Mouse (Mus musculus): Measurements from ENCODE around the gene Pak1ip1. TPM values are rescaled to one million over a fixed set of nuclear protein-coding genes. Genes with fewer than 3 reads are reported as not detected.
A peak's percentile ranks its signal among the peaks of the same experiment; 100 is the strongest.

Gene Pak1ip1
- polyA plus RNA-seq (2015; fragmentation: Nextera tagmentation; extraction: Ambion mirVana), result 56.8 and 64.7 TPM in 2 replicates

DNA sequence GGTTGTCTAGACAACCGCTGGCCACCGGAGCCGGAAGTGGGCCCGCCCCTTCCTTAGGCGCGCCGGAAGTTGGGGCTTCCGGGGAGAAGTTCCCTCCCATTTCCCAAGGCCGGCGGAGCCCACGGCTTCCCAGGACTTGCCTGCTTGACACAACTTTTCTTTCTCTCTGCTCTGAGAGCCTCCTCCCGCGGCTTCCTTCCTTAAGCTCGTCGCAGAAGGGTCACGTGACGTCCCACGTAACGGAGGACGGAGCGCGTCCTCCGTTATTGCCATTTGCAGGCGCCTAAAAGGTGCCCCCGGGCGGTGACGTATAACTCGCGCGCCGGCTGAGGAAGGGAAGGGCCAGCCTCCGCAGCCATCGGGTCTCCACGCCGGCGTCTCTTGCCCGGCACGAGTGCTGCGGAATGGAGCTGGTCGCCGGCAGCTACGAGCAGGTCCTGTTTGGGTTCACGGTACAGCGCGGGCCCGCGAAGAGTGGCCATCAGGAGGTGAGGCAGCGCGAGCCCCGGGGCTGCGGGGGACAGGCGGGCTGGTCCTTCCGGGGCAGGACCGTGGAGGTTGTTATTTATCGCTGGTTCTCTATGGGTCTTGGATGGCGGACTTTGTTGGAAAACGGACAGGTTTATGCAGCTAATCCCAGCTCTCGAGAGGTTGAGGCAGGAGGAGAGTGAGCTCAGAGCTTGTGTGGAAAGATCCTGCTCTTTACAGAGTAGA is at the start of gene Pak1ip1:
Gene Pak1ip1, plus strand, starts transcription at position 98 of the 714 bp plus-strand sequence.
- no peaks in the 10 kb centered on the region for H3K9me3 ChIP-seq
- peak within 1 kb of the TSS; percentile 98 for H3K27ac ChIP-seq (replicated peaks)
- peak within 1 kb of the TSS; percentile 93 for H3K4me2 ChIP-seq
- H3K36me3 ChIP-seq, result peaks cover 16% of the 10 kb centered on the region
- H3K4me3 ChIP-seq, result peak within 1 kb of the TSS; percentile 93
- under 1% methylated on average over 58 of the region's 58 CpGs for WGBS
- ATAC-seq (ENCODE audit: low read depth), result peak; percentile 97
- no peaks in the 10 kb centered on the region for H3K27me3 ChIP-seq
- peaks cover 30% of the 10 kb centered on the region for H3K4me1 ChIP-seq (replicated peaks)
- peak within 1 kb of the TSS; percentile 92 for H3K9ac ChIP-seq

DNA sequence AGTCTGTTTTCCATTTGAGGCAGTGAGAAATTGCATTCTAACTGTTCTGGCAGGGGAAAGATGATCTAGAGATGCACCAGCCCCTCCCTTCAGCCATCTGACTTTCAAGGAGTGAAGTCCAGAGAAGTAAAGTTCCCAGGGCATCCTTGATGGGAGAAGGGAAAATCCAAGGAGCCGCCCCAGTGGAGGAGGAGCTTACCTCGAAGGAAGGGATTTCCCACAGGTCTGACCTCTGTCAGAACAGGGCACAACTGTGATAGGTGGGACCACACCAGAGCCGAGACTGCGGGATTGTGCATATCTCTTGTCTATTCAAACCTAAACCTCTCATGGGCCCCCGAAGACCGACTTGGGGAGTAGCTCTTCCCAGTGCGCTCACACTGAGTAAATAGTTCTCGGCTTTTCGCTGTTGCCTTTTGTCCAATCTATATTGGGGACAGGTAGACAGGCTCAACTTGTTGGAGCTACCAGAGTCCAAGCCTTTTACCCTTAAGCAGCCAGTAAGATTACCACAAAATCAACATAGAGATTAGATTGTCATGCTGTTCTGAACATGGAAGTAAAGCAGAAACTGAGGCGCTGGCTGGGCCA is 49.3 kb upstream of the Pak1ip1 start:
- Histone ChIP-seq H3K27ac (replicated peaks) (no peak overlapping the region), H3K9me3 (no peaks in the 10 kb centered on the region), H3K27me3 (no peaks in the 10 kb centered on the region), H3K9ac (no peak overlapping the region), H3K4me1 (replicated peaks) (peaks cover 4% of the 10 kb centered on the region; the same call in 1 of the 2 replicates), H3K4me2 (no peak overlapping the region), H3K4me3 (no peak overlapping the region), H3K36me3 (no peaks in the 10 kb centered on the region)
- no peak for ATAC-seq (ENCODE audit: low read depth)
- 86% methylated on average over 10 of the region's 10 CpGs for WGBS

DNA sequence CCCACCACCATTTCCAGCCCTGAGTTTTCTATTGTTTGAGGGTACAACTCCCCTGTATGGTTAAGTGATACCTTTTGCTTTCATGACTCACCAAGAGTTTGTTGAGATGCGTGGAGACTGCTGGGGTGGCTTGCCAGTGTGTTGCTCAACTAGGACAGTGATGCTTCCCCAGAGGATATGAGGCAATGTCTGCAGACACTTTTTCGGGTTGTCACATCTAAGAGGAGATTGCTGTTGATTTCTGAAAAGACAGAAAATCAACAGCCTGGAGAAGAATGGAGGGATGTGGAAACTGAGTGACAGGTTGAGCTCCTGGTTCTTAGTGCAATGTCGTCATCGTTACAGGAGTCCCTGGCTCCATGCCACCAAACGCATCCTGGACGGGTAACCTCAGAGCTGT is 47.6 kb upstream of the Pak1ip1 start:
- ATAC-seq (ENCODE audit: low read depth), result no peak
- Histone ChIP-seq H3K27ac (replicated peaks) (no peak overlapping the region), H3K4me1 (replicated peaks) (no peaks in the 10 kb centered on the region), H3K9me3 (no peaks in the 10 kb centered on the region), H3K9ac (no peak overlapping the region), H3K27me3 (no peaks in the 10 kb centered on the region), H3K36me3 (no peaks in the 10 kb centered on the region), H3K4me2 (no peak overlapping the region), H3K4me3 (no peak overlapping the region)
- 86% methylated on average over 6 of the region's 6 CpGs for WGBS

DNA sequence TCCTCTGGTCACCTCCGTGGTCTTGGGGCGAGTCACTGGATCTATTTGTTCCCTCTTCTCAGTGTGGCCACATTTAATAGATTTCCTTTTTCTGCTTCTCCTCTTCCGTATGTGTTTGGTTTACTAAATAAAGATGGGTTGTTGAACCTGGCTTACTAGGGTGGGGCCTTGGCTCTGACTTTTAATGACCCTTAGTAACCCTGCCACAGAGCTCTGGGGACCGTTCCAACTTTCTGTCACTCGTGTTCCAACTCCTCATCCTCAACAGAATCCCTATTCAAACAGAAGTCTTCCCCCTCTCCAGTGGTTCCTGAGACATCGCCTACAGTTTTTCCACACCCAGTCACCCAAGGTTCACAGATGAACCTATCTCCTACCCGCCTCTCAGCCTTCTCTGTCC is 45.0 kb upstream of the Pak1ip1 start:
- H3K36me3 ChIP-seq, result no peaks in the 10 kb centered on the region; the same call in 1 of the 2 replicates
- H3K9ac ChIP-seq, result no peak overlapping the region
- ATAC-seq (ENCODE audit: low read depth), result no peak
- H3K27me3 ChIP-seq, result no peaks in the 10 kb centered on the region
- no peaks in the 10 kb centered on the region for H3K9me3 ChIP-seq
- H3K4me3 ChIP-seq, result no peak overlapping the region
- 92% methylated on average over 7 of the region's 7 CpGs for WGBS
- no peak overlapping the region for H3K27ac ChIP-seq (replicated peaks)
- H3K4me2 ChIP-seq, result no peak overlapping the region
- H3K4me1 ChIP-seq (replicated peaks), result no peaks in the 10 kb centered on the region

DNA sequence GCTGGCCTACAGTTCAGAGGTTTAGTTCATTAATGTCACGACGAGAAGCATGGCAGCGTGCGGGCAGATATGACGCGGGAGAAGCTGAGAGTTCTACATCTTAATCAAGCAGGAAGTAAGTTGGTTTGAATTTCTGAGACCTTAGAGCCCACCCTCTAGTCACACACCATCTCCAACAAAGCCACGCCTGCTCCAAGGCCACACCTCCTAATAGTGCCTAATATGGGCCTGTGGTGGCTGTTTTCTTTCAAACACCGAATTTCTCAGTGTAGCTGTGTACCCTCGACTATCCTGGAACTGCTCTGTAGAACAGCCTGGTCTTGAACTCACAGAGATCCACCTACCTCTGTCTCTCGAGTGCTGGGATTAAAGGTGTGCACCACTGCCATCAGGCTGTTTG is 33.2 kb upstream of the Pak1ip1 start:
- H3K4me1 ChIP-seq (replicated peaks), result no peaks in the 10 kb centered on the region
- ATAC-seq (ENCODE audit: low read depth), result no peak
- no peak overlapping the region for H3K27ac ChIP-seq (replicated peaks)
- no peak overlapping the region for H3K4me2 ChIP-seq
- 95% methylated on average over 10 of the region's 10 CpGs for WGBS
- no peak overlapping the region for H3K4me3 ChIP-seq
- no peaks in the 10 kb centered on the region for H3K27me3 ChIP-seq
- H3K9me3 ChIP-seq, result no peaks in the 10 kb centered on the region
- no peak overlapping the region for H3K9ac ChIP-seq
- no peaks in the 10 kb centered on the region for H3K36me3 ChIP-seq

DNA sequence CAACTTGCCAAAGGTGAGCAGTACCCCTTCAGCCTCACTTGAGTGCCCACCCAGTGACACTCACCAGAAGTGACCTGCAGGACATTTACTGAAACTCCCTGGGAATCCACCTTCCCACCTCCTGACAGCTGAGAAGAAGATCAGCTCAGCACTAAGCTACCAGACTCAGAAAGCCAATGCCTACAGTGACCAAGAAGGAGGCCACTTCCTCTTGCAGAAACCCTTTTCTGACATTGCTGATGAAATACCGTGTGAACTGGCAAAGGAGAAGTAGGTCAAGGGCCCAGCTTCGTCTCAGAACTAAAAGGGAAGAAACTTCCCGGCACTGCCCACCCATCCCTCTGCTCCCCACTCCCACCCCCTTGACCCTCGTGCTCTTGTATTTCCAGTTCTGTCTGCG is 32.3 kb upstream of the Pak1ip1 start:
- Histone ChIP-seq H3K36me3 (no peaks in the 10 kb centered on the region), H3K27ac (replicated peaks) (no peak overlapping the region)

DNA sequence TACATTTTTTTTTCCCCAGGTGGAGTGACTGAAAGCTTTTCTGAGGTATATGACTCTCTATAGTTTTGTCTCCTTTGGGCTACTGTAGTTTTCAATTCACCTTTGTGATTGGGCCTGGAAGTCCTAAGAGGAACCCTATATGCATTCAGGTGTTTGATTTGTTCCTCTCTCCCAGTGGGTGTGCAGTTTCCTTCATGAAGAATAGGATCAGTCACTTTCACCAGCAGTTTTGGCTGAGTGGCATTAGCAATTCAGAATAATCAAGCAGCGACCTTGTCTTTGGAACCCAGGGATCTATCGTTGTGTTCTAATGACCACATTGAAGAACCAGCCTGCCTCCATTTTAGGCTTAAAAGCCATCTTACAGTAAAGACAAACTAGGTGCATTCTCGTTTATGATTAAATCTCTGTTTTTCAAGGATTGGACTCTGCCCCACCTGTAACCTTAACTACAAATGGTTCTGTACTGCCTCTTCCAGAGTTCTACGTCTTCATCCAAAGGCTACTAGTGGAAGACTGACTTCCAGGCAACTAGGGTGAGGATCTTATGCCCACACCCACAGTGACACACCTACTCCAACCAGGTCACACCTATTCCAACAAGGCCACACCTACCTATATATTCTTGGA is 30.9 kb upstream of the Pak1ip1 start:
- Histone ChIP-seq H3K4me1 (replicated peaks) (no peaks in the 10 kb centered on the region), H3K9me3 (no peaks in the 10 kb centered on the region), H3K9ac (no peak overlapping the region), H3K4me3 (no peak overlapping the region), H3K36me3 (no peaks in the 10 kb centered on the region), H3K4me2 (no peak overlapping the region), H3K27ac (replicated peaks) (no peak overlapping the region), H3K27me3 (no peaks in the 10 kb centered on the region)
- WGBS, result 90% methylated on average over 4 of the region's 4 CpGs
- no peak for ATAC-seq (ENCODE audit: low read depth)

More for the DNA sequence above, 32.3 kb upstream of the Pak1ip1 start:
- H3K4me1 ChIP-seq (replicated peaks), result no peaks in the 10 kb centered on the region
- H3K9ac ChIP-seq, result no peak overlapping the region
- no peaks in the 10 kb centered on the region for H3K9me3 ChIP-seq
- no peak overlapping the region for H3K4me2 ChIP-seq
- 76% methylated on average over 5 of the region's 5 CpGs for WGBS
- ATAC-seq (ENCODE audit: low read depth), result no peak
- H3K27me3 ChIP-seq, result no peaks in the 10 kb centered on the region
- H3K4me3 ChIP-seq, result no peak overlapping the region

DNA sequence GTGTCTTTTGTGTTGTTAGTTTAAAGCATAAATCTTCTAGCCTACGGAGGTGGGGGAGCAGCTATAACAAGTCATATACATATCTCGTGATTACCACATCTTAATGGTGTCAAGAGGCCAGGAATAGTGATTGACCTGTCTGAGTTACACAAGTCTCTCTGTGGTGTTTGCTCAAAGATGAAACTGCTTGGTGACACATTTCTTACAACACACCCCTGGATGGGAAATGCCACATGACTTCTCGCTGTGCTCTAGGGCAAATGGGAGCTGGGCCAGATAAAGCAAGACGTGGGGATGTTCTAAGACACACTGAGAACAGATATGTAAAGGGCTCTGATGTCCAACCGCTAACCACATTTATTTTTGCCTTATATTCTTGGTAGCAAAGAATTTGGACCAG is 29.6 kb upstream of the Pak1ip1 start:
- H3K4me2 ChIP-seq, result no peak overlapping the region
- H3K36me3 ChIP-seq, result no peaks in the 10 kb centered on the region
- no peak overlapping the region for H3K27ac ChIP-seq (replicated peaks)
- H3K27me3 ChIP-seq, result no peaks in the 10 kb centered on the region
- H3K4me1 ChIP-seq (replicated peaks), result no peaks in the 10 kb centered on the region
- H3K9me3 ChIP-seq, result no peaks in the 10 kb centered on the region
- 91% methylated on average over 5 of the region's 5 CpGs for WGBS
- no peak for ATAC-seq (ENCODE audit: low read depth)
- no peak overlapping the region for H3K9ac ChIP-seq
- H3K4me3 ChIP-seq, result no peak overlapping the region

DNA sequence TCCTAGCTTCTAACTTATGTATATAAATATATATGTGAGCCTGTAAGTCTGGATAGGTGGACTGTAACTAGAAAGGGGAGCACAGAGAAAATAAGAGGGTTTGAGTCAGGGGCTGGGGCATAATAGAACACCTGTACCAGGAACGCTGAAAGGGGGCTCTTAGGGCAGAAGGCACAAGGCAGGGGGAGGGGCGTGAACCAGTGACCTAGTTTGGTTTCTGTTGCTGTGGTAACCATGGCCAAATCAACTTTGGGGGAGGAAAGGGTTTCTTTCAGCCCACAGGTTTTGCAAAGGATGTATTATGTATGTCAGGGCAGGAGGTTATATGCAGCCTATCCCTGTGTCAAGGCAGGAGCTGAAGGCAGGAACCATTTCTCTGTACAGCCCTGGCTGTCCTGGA is 29.0 kb upstream of the Pak1ip1 start:
- Histone ChIP-seq H3K27ac (replicated peaks) (no peak overlapping the region), H3K4me3 (no peak overlapping the region), H3K4me2 (no peak overlapping the region), H3K27me3 (no peaks in the 10 kb centered on the region), H3K4me1 (replicated peaks) (no peaks in the 10 kb centered on the region), H3K9ac (no peak overlapping the region), H3K9me3 (no peaks in the 10 kb centered on the region), H3K36me3 (no peaks in the 10 kb centered on the region)
- 89% methylated on average over 2 of the region's 2 CpGs for WGBS
- no peak for ATAC-seq (ENCODE audit: low read depth)

DNA sequence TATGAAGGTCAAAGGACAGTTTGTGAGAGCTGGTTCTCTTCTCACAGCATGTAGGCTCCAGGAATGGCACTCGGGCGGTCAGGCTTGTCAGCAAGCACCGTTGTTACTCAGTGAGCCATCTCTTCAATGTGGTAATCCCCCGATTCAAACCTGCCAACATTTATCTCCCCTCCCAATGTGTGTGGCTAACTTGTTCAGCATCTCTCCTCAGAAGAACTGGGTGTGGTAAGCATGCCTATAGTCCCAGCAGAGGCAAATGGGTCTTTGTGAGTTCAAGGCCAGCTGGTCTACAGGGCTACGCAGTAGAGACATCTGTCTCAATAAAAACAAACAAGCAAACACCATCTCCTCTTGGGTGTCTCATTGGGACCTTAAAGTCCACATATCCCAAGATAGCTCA is 27.8 kb upstream of the Pak1ip1 start:
- Histone ChIP-seq H3K9me3 (no peaks in the 10 kb centered on the region), H3K27me3 (no peaks in the 10 kb centered on the region), H3K27ac (replicated peaks) (no peak overlapping the region), H3K9ac (no peak overlapping the region), H3K4me2 (no peak overlapping the region), H3K4me1 (replicated peaks) (no peaks in the 10 kb centered on the region), H3K36me3 (no peaks in the 10 kb centered on the region), H3K4me3 (no peak overlapping the region)
- 92% methylated on average over 5 of the region's 5 CpGs for WGBS
- ATAC-seq (ENCODE audit: low read depth), result no peak

DNA sequence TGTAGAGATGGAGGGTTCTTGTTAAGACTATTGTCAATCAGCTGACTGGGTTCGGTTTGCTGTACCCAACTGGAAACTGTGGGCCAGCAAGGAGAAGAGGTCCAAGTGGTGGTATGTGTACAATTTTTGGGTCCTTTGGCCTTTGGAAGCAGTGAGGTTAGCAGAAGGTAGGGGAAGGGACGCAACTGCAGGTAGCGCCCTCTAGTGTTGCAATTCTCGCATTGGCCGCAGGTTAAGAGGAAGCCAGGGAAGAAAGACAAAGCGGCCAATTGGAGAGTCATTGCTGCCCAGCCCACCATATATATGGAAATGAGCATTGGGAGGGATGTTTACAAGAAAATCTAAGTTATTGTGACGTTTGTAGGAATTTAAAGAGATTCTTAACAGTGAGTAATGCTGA is 23.2 kb upstream of the Pak1ip1 start:
- no peak for ATAC-seq (ENCODE audit: low read depth)
- 13% methylated on average over 7 of the region's 7 CpGs for whole genome bisulfite sequencing

DNA sequence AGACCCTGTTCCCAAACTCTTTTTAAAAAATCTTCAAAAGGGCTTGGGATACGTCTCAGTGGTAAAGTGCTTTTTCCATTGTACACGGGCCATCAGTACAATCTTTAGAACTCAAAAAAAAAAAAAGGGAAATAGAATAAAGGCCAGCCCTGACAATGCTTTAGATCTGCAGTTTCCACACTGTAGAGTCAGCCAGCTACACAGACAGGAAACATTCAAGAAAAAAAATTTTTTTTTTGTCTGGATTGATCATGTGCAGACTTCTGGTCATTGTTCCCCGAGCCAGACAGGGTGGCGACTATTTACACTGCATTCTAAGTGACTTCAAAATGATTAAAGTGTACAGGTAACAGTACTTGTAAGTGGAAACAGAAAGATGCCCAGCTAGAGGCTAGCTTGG is 22.2 kb upstream of the Pak1ip1 start:
- no peak for ATAC-seq (ENCODE audit: low read depth)
- WGBS, result 83% methylated on average over 4 of the region's 4 CpGs
- Histone ChIP-seq H3K36me3 (no peaks in the 10 kb centered on the region), H3K9ac (no peak overlapping the region), H3K27me3 (no peaks in the 10 kb centered on the region), H3K4me2 (no peak overlapping the region), H3K4me1 (replicated peaks) (no peaks in the 10 kb centered on the region), H3K9me3 (no peaks in the 10 kb centered on the region), H3K4me3 (no peak overlapping the region), H3K27ac (replicated peaks) (no peak overlapping the region)

More for the DNA sequence above, 23.2 kb upstream of the Pak1ip1 start:
- Histone ChIP-seq H3K9me3 (no peaks in the 10 kb centered on the region), H3K4me1 (replicated peaks) (no peaks in the 10 kb centered on the region), H3K4me2 (no peak overlapping the region), H3K27ac (replicated peaks) (no peak overlapping the region), H3K9ac (no peak overlapping the region), H3K27me3 (no peaks in the 10 kb centered on the region), H3K4me3 (no peak overlapping the region), H3K36me3 (no peaks in the 10 kb centered on the region)

Measured in neural tube, embryonic 13.5 days (tissue).